Mouse (Mus musculus) kidney, adult 11 months (tissue): ENCODE data around the gene Slit3.

Experiments used
- DNase-seq: peaks from one replicate; pipeline ENCODE4 v3.0.0; 2022

Slit3 gene

GRCm38 (mm10) chr11:35203673-35204072 is 82.6 kb downstream of the Slit3 start:
- DNase-seq: no peak

GRCm38 (mm10) chr11:35204084-35204483 is 83.1 kb downstream of the Slit3 start:
- no peak for DNase-seq

GRCm38 (mm10) chr11:35210728-35211682 is 90.0 kb downstream of the Slit3 start:
- DNase-seq: no peak

GRCm38 (mm10) chr11:35224025-35224424 is 103.0 kb downstream of the Slit3 start:
- DNase-seq: peak; percentile 45

- DNase-seq: peak; percentile 49
Observed at GRCm38 (mm10) chr11:35231361-35232090, 110.5 kb downstream of the Slit3 start.

GRCm38 (mm10) chr11:35232321-35232720 is 111.3 kb downstream of the Slit3 start:
- DNase-seq: peak; percentile 85

GRCm38 (mm10) chr11:35241379-35241778 is 120.4 kb downstream of the Slit3 start:
- no peak for DNase-seq

GRCm38 (mm10) chr11:35243597-35243996 is 122.6 kb downstream of the Slit3 start:
- no peak for DNase-seq

GRCm38 (mm10) chr11:35244526-35244925 is 123.5 kb downstream of the Slit3 start:
- DNase-seq: no peak

GRCm38 (mm10) chr11:35246623-35247022 is 125.6 kb downstream of the Slit3 start:
- DNase-seq: no peak

- no peak for DNase-seq
Observed at GRCm38 (mm10) chr11:35248088-35248487, 127.1 kb downstream of the Slit3 start.

GRCm38 (mm10) chr11:35250871-35251418 is 129.9 kb downstream of the Slit3 start:
- DNase-seq: no peak

GRCm38 (mm10) chr11:35251910-35252309 is 130.9 kb downstream of the Slit3 start:
- no peak for DNase-seq

- no peak for DNase-seq
Observed at GRCm38 (mm10) chr11:35257351-35257750, 136.3 kb downstream of the Slit3 start.

GRCm38 (mm10) chr11:35261562-35262087 is 140.6 kb downstream of the Slit3 start:
- no peak for DNase-seq

GRCm38 (mm10) chr11:35262289-35262941 is 141.4 kb downstream of the Slit3 start:
- DNase-seq: no peak

- no peak for DNase-seq
Observed at GRCm38 (mm10) chr11:35264749-35265148, 143.7 kb downstream of the Slit3 start.

GRCm38 (mm10) chr11:35270396-35270795 is 149.4 kb downstream of the Slit3 start:
- DNase-seq: no peak

- no peak for DNase-seq
Observed at GRCm38 (mm10) chr11:35273416-35273815, 152.4 kb downstream of the Slit3 start.

GRCm38 (mm10) chr11:35274036-35274435 is 153.0 kb downstream of the Slit3 start:
- DNase-seq: no peak

- no peak for DNase-seq
Observed at GRCm38 (mm10) chr11:35275300-35275699, 154.3 kb downstream of the Slit3 start.

GRCm38 (mm10) chr11:35276001-35276400 is 155.0 kb downstream of the Slit3 start:
- DNase-seq: no peak
